Mouse (Mus musculus) embryo, embryonic 11.5 days (tissue): ENCODE data around the gene Taok1.

Experiments used
- DNase-seq: peaks from one replicate; pipeline ENCODE4 v3.0.0-alpha.2; 2012; ENCODE audit warnings: low read depth, low spot score

Taok1 gene

DNA sequence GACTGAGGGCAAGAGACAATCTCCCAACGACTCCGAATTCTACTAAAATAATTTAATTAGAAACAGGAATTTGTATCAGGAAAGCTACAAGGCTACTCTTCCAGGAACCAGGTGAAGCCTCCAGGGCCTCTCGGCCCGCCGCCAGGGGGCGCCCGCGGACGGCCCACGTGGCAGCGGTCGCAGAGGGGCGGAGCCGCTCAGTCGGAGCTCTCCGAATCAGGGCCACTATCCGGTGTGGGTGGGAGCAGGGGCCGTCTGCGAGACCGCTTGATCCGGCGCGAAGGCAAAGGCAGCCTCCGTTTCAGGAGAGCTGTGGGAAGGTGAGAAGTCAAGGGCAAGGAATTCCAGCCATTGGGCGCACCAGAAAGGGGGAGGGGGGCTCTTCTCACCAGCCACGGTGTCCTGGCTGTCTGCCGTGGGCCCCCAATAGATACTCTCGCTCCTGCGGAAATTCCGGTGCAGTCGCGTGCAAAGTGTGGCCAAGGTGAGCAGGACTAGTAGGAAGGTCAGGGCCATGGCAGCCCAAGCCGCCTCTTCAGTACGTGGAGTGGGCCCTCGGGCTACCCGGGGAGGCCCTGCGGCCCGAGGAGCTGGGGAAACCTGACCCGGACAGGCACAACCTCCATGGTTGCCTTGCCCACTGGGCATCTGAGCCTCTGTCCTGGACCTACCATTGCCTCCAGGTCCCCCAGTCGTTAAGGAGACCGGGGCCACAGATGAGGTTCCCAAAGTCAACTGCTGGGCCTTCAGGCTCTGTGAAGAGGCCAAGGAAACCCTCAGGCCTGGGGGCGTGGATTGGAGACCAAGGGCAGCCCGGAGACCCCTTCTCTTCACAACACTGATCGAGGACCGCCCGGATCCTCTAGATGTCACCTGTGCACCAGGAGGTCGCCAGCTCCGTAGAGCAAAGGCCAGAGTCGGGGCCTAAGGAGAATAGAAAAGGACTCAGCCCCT is 99.3 kb downstream of the Taok1 start:
- peak; percentile 73 for DNase-seq

- DNase-seq, result no peak
Observed at GRCm38 (mm10) chr11:77507426-77507825, 100.2 kb downstream of the Taok1 start.

GRCm38 (mm10) chr11:77506941-77507340 is 100.7 kb downstream of the Taok1 start:
- no peak for DNase-seq

DNA sequence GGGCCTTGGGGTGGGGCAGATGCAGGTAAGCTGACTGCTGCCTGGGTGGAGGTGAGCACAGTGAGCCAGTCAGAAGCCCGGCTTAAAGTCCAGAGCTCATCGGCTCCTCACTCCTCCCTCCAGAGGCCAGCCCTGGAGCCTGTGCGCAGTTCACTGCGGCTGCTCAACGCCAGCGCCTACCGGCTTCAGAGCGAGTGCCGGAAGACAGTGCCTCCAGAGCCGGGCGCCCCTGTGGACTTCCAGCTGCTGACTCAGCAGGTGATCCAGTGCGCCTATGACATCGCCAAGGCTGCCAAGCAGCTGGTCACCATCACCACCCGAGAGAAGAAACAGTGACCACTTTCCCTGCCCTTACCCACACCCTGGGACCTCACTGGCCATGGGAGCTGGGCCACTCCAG is 101.3 kb downstream of the Taok1 start:
- DNase-seq, result no peak

GRCm38 (mm10) chr11:77505291-77505980 is 102.2 kb downstream of the Taok1 start:
- no peak for DNase-seq

- no peak for DNase-seq
Observed at GRCm38 (mm10) chr11:77504377-77504776, 103.2 kb downstream of the Taok1 start.

- no peak for DNase-seq
Observed at GRCm38 (mm10) chr11:77503511-77503910, 104.1 kb downstream of the Taok1 start.

DNA sequence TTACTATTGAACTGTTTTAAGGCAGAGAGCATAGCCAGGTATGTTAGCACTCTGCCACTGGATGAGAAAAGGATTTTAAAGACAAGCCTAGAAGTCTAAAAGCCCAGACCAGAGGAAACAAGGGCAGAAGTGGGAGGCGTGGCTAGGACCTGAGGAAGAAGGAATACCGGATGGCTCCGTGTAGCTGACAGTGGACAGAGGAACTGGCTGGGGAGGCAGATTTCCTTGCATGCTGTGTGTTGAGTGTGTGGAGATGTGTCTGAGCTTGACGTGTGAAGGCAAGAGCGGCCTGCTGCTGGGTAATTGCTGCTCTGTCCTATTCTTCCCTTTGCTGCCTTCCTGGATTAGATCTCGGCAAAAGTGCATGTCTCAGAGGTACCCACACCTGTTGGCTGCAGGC is 105.1 kb downstream of the Taok1 start:
- no peak for DNase-seq

DNA sequence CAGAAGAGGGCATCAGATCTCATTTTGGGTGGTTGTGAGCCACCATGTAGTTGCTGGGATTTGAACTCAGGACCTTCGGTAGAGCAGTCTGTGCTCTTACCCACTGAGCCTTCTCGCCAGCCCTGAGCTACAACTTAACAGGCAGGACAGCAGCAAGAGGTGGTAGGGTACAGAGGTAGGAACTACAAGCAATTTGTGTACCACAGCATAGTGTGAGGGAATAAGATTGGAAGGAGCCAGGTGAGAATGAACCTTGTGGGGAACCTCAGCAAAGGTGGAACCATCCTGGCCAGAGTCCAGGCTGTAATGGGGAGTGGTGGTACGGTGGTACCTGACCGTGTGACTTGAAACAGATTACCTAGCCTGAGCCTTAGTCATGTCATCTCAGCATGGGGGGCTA is 105.6 kb downstream of the Taok1 start:
- DNase-seq, result no peak

- no peak for DNase-seq
Observed at GRCm38 (mm10) chr11:77501392-77501791, 106.2 kb downstream of the Taok1 start.

- no peak for DNase-seq
Observed at GRCm38 (mm10) chr11:77500361-77501325, 107.0 kb downstream of the Taok1 start.

DNA sequence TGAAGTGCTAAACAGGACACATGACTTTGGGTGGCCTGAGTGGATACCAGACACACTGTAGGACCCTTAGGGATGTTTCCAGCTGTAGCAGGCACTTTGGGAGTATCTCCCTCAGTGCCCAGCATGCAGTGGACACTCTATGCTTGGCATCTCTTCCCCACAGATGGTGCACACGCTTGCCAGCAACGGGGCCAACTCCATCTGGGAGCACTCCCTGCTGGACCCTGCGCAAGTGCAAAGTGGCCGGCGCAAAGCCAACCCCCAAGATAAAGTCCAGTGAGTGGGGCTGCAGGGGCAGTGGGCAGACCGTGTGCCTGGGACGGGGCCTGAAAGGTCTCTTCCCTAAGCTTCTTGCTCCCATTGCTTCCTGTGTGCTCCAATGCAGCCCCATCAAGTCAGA is 108.3 kb downstream of the Taok1 start:
- DNase-seq, result no peak

GRCm38 (mm10) chr11:77498261-77499139 is 109.1 kb downstream of the Taok1 start:
- DNase-seq, result no peak

DNA sequence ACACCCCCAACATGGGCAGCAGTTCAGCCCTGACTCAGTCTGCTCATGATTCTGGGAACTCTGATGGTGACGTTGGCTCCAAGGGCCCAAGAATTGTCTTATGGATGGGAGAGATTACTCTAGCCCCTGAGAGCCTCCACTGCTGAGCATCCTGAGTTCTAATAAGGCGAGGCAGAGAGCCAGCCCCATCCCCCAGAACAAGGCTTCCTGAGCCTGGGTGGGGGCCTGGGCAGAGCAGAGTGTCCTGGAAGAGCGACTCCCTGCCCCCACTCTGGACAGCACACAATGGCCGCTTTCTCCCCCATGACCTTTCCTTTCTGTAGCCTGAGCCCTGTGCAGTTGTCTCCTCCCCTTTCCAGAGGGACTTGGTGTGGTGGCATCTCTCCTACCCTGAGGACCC is 109.8 kb downstream of the Taok1 start:
- no peak for DNase-seq

DNA sequence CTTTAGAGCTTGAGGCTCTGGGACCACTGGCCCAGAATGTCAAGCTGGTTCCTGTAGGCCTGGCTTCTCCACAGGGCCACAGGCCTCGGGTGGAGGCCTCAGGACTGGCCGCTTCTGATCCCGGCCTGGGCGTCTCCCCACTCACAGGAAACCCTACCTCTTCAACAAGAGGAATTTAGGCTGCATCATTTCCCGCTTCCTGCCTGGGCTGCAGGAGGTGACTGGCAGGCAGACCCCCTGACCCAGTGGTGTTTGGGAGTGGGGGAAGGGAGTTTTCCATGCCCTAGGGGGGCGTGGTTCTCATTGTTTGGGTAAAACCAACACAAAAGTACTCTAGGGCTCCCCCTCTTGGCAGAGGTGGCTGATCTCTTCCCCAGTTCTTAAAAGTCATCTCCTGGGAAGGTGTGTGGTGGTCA is 110.3 kb downstream of the Taok1 start:
- peak; percentile 59 for DNase-seq

DNA sequence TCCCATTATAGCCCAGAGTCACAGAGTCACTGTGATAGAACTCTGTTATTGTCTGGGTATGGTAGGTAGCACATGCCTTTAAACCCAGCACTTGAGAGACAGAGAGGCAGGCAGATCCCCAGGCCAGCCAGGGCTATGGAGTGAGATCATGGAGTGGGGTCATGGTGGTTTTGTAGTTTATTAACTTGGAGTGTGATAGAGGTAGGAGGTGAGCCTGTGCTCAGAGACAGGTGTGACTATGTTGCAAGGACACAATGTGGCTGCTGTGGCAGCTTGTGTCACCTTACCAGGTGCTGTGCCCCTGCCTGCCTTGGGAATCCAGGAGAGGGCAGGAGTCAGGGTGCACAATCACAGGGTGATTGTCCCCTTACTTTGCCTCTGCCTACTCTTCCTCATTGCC is 112.1 kb downstream of the Taok1 start:
- no peak for DNase-seq

GRCm38 (mm10) chr11:77494782-77495181 is 112.8 kb downstream of the Taok1 start:
- no peak for DNase-seq

GRCm38 (mm10) chr11:77494344-77494676 is 113.3 kb downstream of the Taok1 start:
- DNase-seq, result no peak

DNA sequence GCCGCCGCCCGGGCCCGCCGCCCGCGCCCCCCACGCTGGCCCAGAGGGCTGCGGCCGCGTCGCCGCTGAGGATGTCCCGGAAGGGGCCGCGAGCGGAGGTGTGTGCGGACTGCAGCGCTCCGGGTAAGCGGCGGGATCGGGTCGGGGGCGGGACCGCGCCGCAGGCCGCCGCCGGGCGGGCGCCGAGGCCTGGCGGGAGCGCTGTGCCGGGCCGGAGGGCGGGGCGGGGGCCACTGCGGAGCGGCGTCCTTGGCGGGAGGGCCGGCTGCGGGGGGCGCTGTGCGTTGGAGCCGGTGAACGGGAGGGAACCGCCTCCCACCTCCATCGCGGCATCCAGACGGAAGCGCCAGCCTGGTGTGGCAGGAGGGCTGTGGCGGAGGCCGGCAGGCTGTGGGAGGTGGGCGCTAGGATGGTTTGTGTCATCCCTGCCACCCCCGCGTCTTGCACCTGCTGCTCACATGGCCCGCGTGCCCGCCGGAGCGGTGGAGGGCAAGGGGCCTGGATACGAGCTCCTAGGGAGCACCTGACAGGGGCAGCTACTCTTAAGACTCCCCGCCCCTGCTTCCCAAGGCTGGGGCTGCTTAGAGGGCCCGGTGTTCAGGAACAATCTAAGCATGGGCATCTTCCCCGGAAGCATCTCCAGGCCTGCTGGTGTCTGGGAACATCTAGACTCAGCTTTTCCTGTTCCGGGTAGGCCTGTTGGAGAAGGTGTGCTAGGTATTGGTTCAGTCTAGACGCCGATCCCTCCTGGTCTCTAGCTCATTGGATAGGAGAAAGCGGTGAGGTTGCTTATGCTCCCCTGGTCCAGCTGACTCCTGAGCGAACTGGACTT is 113.9 kb downstream of the Taok1 start, which contains the start of gene Git1:
Gene Git1 (plus strand): TSS at position 51 of the 832 bp plus-strand sequence.
- no peak for DNase-seq

GRCm38 (mm10) chr11:77492911-77493332 is 114.7 kb downstream of the Taok1 start:
- DNase-seq, result peak; percentile 89
